Mouse (Mus musculus) cerebellum, adult 18-20 months (tissue): ENCODE results near the gene Aldh1a2.
A peak's percentile ranks its signal among the peaks of the same experiment; 100 is the strongest.

Experiments used
- DNase-seq, 2 experiments: peaks; one replicate each; pipeline ENCODE4 v3.0.0; 2021

The Aldh1a2 gene

DNA sequence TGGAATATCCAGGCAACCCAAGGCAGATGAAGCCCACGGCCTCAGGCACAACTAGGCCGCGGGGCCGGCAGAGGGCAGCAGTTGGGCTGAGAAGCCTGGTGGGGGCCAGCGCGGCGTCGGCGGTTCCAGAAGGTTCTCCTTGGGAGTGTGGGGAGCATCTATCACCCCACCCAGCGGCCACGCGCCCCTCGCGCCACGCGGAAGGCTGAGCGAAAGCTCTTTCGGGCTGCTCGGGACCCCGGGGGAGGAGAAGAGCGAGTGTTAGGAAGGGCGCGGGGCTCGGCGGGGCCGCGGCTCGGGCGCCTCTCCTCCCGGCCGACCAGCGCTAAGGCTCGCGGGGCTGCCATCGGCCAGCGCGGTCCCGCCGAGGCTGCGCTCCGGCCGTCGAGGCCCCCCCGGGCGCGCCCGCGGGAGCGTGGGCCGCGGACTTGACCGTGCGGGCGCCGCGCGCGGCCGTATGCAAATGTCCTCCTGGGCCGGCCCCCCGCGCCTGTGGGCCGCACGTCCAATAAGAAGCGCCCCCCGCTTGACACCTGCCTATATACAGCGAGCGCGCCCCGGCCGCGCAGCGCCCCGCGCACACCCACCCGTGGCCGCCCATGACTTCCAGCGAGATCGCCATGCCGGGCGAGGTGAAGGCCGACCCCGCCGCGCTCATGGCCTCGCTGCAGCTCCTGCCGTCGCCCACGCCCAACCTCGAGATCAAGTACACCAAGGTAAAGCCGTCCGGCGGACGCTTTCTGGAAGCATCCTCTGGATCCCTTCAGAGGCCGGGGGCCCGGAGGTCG, at the start of gene Aldh1a2:
Aldh1a2 (plus strand) TSS at position 542 of the 788 bp plus-strand sequence.
- DNase-seq: peak; percentile 11 to 13

- DNase-seq: no peak
These were observed 49.4 kb upstream of the Aldh1a2 start for GRCm38 (mm10) chr9:71166019-71166705.

DNA sequence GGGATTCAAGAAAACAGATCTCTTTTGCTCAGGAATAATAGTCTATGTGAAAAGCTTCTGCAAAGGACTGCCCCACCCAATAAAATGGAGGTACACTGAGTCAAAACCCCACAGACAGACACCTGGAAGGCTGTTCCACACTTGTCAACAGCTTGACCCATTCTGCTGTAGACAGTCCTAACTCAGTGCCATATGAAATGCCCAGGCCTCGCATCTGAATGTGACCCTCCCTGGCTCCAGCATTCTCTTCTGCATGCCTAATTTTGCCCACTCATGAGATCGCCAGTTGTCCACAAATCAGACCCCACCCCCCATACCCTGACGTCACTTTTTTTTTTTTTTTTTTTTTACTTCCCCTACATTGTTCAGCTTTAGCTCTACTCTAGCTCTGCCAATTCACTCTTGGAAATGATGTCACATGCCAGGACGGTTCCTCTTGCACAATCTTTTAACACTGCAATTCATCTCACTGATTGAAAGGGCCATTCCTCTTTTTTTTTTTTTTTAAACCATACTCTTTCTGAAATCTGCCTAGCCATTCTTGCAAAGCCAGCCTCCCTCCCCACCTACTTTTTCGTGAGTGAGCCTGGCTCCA, 48.6 kb upstream of the Aldh1a2 start:
- no peak for DNase-seq

GRCm38 (mm10) chr9:71167473-71168215, 47.9 kb upstream of the Aldh1a2 start:
- DNase-seq: peak in 1 of 2 experiments; percentile 9

DNA sequence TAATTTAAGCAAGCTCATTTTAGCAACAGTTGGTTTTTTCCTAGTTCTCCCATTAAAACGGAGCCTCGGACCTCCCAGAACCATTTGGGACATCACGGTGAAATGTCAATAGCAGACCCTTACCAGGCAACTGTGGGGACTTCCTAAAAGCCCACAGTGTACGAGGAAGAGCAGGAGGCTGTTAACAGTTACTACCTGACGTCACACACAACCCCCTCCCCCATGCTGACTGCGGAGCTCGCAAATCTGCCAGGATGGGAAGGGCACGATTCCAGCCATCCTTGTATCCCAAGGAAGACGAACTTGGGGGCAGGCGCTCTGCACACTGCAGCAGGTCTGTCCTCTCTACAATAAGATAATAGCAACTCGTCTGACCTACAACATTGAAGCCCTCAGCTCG, 47.1 kb upstream of the Aldh1a2 start, which contains the start of gene Aqp9:
Aqp9 (minus strand) TSS at position 172 of the 400 bp plus-strand sequence.
- DNase-seq: no peak

DNA sequence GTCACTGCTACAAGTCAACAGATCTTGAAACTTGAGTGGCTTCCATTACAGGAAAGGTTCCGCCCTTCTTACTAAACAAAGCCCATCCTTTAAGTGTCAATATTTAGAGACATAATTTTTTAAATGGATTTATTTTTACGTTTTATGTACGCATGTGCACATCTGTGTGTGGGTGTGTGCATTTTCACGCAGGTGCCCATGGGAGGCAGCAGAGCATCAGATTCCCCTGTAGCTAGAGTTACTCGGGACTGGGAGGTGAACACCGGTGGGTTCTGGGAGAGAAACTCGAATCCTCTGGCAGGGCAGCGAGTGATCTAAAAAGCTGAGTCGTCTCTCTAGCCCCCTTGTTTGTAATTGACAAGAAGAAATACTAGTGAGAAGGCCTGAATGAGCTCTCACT, 42.1 kb upstream of the Aldh1a2 start:
- DNase-seq: no peak

DNA sequence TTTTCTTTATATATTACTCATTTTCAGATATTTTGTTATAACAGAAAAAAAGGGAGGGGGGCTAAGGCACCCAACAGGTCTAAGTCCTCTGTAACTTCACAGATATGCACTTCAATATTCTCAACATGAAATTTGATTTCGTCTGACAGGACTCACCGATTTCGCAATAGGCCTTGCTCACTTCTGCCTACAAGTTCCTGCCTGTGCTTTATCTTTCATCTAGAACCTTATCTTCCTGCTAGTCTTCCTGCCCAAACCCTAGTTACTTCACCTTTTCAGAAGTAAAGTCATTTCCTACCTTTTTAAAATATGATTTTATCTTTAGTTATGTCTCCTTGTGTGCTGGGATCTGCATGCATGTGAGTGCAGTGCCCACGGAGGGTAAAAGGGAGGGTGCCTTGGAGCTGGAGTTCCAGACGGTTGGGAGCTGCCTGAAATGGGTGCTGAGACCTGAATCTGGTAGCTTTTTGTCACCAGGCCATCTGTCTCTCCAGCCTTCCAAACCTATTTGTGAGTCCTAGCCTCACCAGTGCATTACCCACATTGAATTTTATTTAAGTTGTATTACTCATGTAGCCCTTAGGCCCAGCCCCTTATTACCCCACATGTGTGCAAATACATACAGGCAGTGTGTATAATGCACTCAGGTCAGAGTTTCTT, 41.1 kb upstream of the Aldh1a2 start:
- DNase-seq: no peak

DNA sequence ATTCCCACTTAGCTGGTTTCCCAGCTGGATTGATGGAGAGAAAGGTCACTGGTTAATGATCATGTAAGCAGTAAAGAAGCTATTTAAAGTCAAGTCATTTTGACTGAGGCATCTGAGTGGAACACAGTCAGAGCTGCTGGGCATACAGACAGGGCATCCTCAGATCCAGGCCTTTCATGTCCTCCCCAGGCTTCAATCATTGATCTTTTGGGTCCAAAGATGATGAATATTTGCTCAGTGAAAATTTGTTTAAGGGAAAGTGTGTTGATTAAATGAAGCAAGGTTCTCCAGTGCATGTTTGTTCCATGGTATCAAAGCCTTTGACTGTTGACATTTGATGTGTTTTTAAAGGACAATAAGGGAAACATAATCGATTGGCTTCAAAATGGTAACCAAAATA, 39.9 kb upstream of the Aldh1a2 start:
- no peak for DNase-seq

- no peak for DNase-seq
These were observed 36.2 kb upstream of the Aldh1a2 start for GRCm38 (mm10) chr9:71179276-71179896.

GRCm38 (mm10) chr9:71179964-71180700, 35.5 kb upstream of the Aldh1a2 start:
- no peak for DNase-seq

GRCm38 (mm10) chr9:71185285-71185684, 30.3 kb upstream of the Aldh1a2 start:
- no peak for DNase-seq

DNA sequence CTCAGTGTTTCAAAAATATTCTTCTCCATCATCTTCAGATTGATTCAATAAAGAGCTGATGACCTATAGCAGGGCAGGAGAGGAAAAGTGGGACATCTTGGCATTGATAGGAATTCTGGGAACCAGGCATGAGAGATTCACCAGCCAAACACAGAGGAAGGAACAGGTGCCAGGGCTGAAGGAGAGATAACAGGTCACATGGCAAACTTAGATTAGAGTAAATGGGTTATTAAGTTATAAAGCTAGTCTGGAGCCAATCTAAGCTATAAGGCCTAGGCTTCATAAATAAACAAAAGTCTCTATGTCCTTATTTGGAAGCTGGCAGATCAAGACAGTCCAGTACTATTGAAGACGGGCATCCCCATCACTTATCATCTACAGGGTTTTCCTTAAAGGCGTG, 29.8 kb upstream of the Aldh1a2 start:
- no peak for DNase-seq

GRCm38 (mm10) chr9:71187396-71187795, 28.2 kb upstream of the Aldh1a2 start:
- no peak for DNase-seq

DNA sequence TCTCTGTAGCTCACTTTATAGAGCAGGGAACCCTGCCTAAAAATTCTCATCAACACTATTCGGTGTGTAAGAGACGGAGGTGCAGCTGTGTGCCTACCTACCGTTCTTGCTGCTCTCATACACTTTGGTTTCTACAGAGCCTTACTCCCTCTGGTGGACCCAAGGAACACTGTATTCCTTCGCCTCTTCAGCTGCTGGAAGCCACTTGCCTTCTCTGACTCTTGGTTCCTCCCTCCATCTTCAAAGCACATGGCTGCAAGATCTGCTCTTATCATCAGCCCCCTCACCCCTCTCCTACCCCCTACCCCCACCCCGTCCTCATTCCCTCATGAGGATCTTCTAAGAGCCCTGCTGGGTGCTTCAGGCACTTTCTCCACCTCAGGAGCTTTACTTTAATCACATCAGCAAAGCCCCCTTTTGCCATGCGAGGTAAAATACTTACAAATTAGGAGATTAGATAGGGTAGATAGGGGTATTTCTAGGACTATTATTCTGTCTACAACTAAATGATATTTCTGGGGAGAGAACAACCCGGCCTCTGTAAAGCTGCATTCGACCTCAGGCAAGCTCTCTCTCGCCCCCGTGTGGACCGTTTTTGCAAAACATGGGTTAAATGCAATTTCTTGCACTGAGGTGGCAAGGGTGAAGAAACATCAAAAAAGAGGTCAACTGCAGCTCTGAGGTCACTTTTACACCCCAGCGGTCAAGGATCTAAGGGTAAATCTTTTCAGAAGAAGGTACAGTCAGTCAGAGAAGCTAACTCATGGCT, 26.8 kb upstream of the Aldh1a2 start:
- peak; percentile 50 to 60 for DNase-seq

GRCm38 (mm10) chr9:71198826-71199225, 16.8 kb upstream of the Aldh1a2 start:
- no peak for DNase-seq

DNA sequence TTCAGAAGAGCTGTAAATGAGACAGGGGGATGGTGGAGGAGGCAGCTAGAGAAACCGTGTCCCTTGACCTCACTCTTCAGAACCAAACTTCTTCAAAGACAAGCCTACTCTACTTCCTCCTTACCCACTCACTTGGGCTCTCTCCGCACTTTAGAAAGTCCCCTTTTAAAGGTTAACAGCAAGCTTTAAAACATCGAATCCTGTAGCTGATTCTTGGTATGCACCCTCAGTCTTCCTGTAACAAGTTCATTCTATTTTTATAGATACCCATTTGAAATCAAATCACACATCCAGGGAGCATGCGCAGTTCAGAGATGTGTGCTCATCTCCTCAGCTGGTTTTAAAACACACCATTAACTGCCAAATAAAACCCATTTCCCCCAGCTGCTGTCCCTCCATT, 13.3 kb upstream of the Aldh1a2 start:
- DNase-seq: no peak

- DNase-seq: no peak
These were observed 6.3 kb upstream of the Aldh1a2 start for GRCm38 (mm10) chr9:71209299-71209698.

DNA sequence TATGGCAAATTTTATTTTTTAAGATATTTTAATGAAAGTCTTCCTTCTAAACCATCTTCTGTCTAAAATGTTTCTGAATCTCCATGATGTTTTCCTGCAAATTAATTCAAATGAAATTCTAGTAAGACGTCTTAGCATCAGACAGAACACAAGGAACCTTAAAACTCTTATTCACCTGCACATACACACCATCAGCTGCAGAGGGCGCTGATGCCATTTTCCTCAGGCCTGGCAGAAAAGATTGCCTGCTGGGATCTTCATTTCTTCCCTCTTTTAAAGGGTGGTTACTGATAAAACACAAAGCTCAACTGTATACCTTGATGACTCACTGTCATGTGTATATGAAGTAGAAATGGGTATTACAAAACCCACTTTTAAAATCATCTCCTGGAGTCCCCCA, 4.7 kb upstream of the Aldh1a2 start:
- DNase-seq: no peak

DNA sequence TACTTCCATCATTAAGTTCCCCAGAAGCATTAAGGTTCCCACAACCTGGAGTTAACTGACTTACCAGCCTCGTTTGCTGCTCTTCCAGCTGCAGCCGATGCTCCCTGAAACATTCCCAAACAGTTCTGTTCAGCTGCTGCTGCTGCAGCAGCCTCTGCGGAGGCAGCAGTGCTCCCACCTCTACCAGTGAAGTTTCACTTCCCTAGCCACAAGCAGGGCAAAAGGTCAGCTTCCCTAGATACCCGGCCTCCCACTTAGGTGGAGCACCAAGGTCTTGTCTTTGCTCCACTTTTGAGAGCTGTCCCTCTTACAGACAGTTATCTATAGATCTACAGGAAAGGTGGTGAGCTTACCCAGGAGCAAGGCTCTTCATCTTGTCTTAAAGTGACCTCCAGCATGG, 2.0 kb upstream of the Aldh1a2 start:
- DNase-seq: no peak
